Mouse (Mus musculus): Measurements from ENCODE around the gene Rhov. TPM values are rescaled to one million over a fixed set of nuclear protein-coding genes. Genes with fewer than 3 reads are reported as not detected.

Rhov gene
- polyA plus RNA-seq, 1 experiment: not detected

- H3K4me3 ChIP-seq (ENCODE audit: insufficient read depth, low read length): no peak overlapping the region
- no peaks in the 10 kb centered on the region for H3K4me1 ChIP-seq (ENCODE audit: control insufficient read depth, insufficient read depth, low read length)
- TF ChIP-seq CTCF (IDR thresholded peaks at IDR 0.05; ENCODE audit: borderline replicate concordance, insufficient read depth, low read length) (no peak), POLR2A (IDR thresholded peaks at IDR 0.05; ENCODE audit: low read depth, low read length) (no peak)
- H3K27ac ChIP-seq (ENCODE audit: insufficient read depth, low read length): no peak overlapping the region
Observed at GRCm38 (mm10) chr2:119242548-119242947, 28.5 kb downstream of the Rhov start.

- H3K4me1 ChIP-seq (ENCODE audit: control insufficient read depth, insufficient read depth, low read length): no peaks in the 10 kb centered on the region
- TF ChIP-seq POLR2A (IDR thresholded peaks at IDR 0.05; ENCODE audit: low read depth, low read length) (no peak), CTCF (IDR thresholded peaks at IDR 0.05; ENCODE audit: borderline replicate concordance, insufficient read depth, low read length) (no peak)
- H3K27ac ChIP-seq (ENCODE audit: insufficient read depth, low read length): no peak overlapping the region
- H3K4me3 ChIP-seq (ENCODE audit: insufficient read depth, low read length): no peak overlapping the region
Observed at GRCm38 (mm10) chr2:119240819-119241186, 30.3 kb downstream of the Rhov start.

GRCm38 (mm10) chr2:119240075-119240818 lies 30.8 kb downstream of the Rhov start:
- Histone ChIP-seq H3K4me1 (ENCODE audit: control insufficient read depth, insufficient read depth, low read length) (no peaks in the 10 kb centered on the region), H3K4me3 (ENCODE audit: insufficient read depth, low read length) (no peak overlapping the region), H3K27ac (ENCODE audit: insufficient read depth, low read length) (no peak overlapping the region)
- TF ChIP-seq CTCF (IDR thresholded peaks at IDR 0.05; ENCODE audit: borderline replicate concordance, insufficient read depth, low read length) (no peak), POLR2A (IDR thresholded peaks at IDR 0.05; ENCODE audit: low read depth, low read length) (no peak)

- Histone ChIP-seq H3K4me3 (ENCODE audit: insufficient read depth, low read length) (no peak overlapping the region), H3K27ac (ENCODE audit: insufficient read depth, low read length) (no peak overlapping the region), H3K4me1 (ENCODE audit: control insufficient read depth, insufficient read depth, low read length) (no peaks in the 10 kb centered on the region)
- TF ChIP-seq POLR2A (IDR thresholded peaks at IDR 0.05; ENCODE audit: low read depth, low read length) (no peak), CTCF (IDR thresholded peaks at IDR 0.05; ENCODE audit: borderline replicate concordance, insufficient read depth, low read length) (no peak)
Observed at GRCm38 (mm10) chr2:119238671-119239070, 32.4 kb downstream of the Rhov start.

GRCm38 (mm10) chr2:119237871-119238220 lies 33.2 kb downstream of the Rhov start:
- TF ChIP-seq POLR2A (IDR thresholded peaks at IDR 0.05; ENCODE audit: low read depth, low read length): no peak
- no peak for TF ChIP-seq CTCF (IDR thresholded peaks at IDR 0.05; ENCODE audit: borderline replicate concordance, insufficient read depth, low read length)
- H3K4me3 ChIP-seq (ENCODE audit: insufficient read depth, low read length): no peak overlapping the region; the same call in 1 of the 2 replicates

GRCm38 (mm10) chr2:119237210-119237870 lies 33.7 kb downstream of the Rhov start, which contains the start of gene Spint1:
Gene Spint1 (plus strand): TSS chr2:119237362.
- Histone ChIP-seq H3K4me1 (ENCODE audit: control insufficient read depth, insufficient read depth, low read length) (no peaks in the 10 kb centered on the region), H3K4me3 (ENCODE audit: insufficient read depth, low read length) (peak within 1 kb of the TSS; percentile 27; the same call in 1 of the 2 replicates), H3K27ac (ENCODE audit: insufficient read depth, low read length) (no peak within 1 kb of the TSS)
- no peak for TF ChIP-seq CTCF (IDR thresholded peaks at IDR 0.05; ENCODE audit: borderline replicate concordance, insufficient read depth, low read length)
- no peak for TF ChIP-seq POLR2A (IDR thresholded peaks at IDR 0.05; ENCODE audit: low read depth, low read length)

More at GRCm38 (mm10) chr2:119237871-119238220, 33.2 kb downstream of the Rhov start:
- H3K27ac ChIP-seq (ENCODE audit: insufficient read depth, low read length): no peak overlapping the region
- no peaks in the 10 kb centered on the region for H3K4me1 ChIP-seq (ENCODE audit: control insufficient read depth, insufficient read depth, low read length)

GRCm38 (mm10) chr2:119236682-119237209 lies 34.3 kb downstream of the Rhov start:
- Histone ChIP-seq H3K4me3 (ENCODE audit: insufficient read depth, low read length) (0 out of 2 replicates have a peak overlapping the region, but pooled peaks have one; percentile 2), H3K27ac (ENCODE audit: insufficient read depth, low read length) (no peak overlapping the region), H3K4me1 (ENCODE audit: control insufficient read depth, insufficient read depth, low read length) (no peaks in the 10 kb centered on the region)
- TF ChIP-seq POLR2A (IDR thresholded peaks at IDR 0.05; ENCODE audit: low read depth, low read length) (no peak), CTCF (IDR thresholded peaks at IDR 0.05; ENCODE audit: borderline replicate concordance, insufficient read depth, low read length) (no peak)

GRCm38 (mm10) chr2:119229775-119230704 lies 41.0 kb downstream of the Rhov start, which contains the start of gene Ppp1r14d:
Gene Ppp1r14d (minus strand): TSS chr2:119229906.
- TF ChIP-seq POLR2A (IDR thresholded peaks at IDR 0.05; ENCODE audit: low read depth, low read length): no peak
- no peak for TF ChIP-seq CTCF (IDR thresholded peaks at IDR 0.05; ENCODE audit: borderline replicate concordance, insufficient read depth, low read length)
- H3K4me3 ChIP-seq (ENCODE audit: insufficient read depth, low read length): no peak within 1 kb of the TSS

More at GRCm38 (mm10) chr2:119229775-119230704, 41.0 kb downstream of the Rhov start, which contains the start of gene Ppp1r14d:
- Histone ChIP-seq H3K27ac (ENCODE audit: insufficient read depth, low read length) (no peak within 1 kb of the TSS), H3K4me1 (ENCODE audit: control insufficient read depth, insufficient read depth, low read length) (no peaks in the 10 kb centered on the region)

Other genes starting within 250 kb of the Rhov start
- gene Ccdc32, start 241.9 kb downstream of the Rhov start, polyA plus RNA-seq (2011; ENCODE audit: insufficient read length, low read depth, missing spikeins): 12.1 and 12.7 TPM in 2 replicates
- gene Rpusd2, start 236.5 kb downstream of the Rhov start, polyA plus RNA-seq (2011; ENCODE audit: insufficient read length, low read depth, missing spikeins): 3.9 and 4.2 TPM in 2 replicates
- 26.6 and 33.0 TPM in 2 replicates for gene Knl1, start 224.2 kb downstream of the Rhov start, polyA plus RNA-seq (2011; ENCODE audit: insufficient read length, low read depth, missing spikeins)
- 21.6 and 31.6 TPM in 2 replicates for gene Rad51, start 158.5 kb downstream of the Rhov start, polyA plus RNA-seq (2011; ENCODE audit: insufficient read length, low read depth, missing spikeins)
- 15.8 and 18.9 TPM in 2 replicates for gene Rmdn3, start 114.2 kb downstream of the Rhov start, polyA plus RNA-seq (2011; ENCODE audit: insufficient read length, low read depth, missing spikeins)
- gene Gchfr, start 103.5 kb downstream of the Rhov start, polyA plus RNA-seq (2011; ENCODE audit: insufficient read length, low read depth, missing spikeins): 1.9 and 3.7 TPM in 2 replicates
- 0.32 TPM in 1 of 2 replicates, not detected in the other for gene Gm14137, start 96.8 kb downstream of the Rhov start, polyA plus RNA-seq (2011; ENCODE audit: insufficient read length, low read depth, missing spikeins)
- gene Zfyve19, start 62.7 kb downstream of the Rhov start, polyA plus RNA-seq (2011; ENCODE audit: insufficient read length, low read depth, missing spikeins): 15.2 and 22.5 TPM in 2 replicates
- 8.1 and 9.6 TPM in 2 replicates for gene Dnajc17, start 62.5 kb downstream of the Rhov start, polyA plus RNA-seq (2011; ENCODE audit: insufficient read length, low read depth, missing spikeins)
- not detected in 2 replicates for gene Ppp1r14d, start 41.4 kb downstream of the Rhov start, polyA plus RNA-seq (2011; ENCODE audit: insufficient read length, low read depth, missing spikeins)
- 0.30 TPM in 1 of 2 replicates, not detected in the other for gene Spint1, start 33.9 kb downstream of the Rhov start, polyA plus RNA-seq (2011; ENCODE audit: insufficient read length, low read depth, missing spikeins)
- gene Vps18, start 17.5 kb upstream of the Rhov start, polyA plus RNA-seq (2011; ENCODE audit: insufficient read length, low read depth, missing spikeins): 11.8 and 12.7 TPM in 2 replicates
- not detected in 2 replicates for gene Dll4, start 54.5 kb upstream of the Rhov start, polyA plus RNA-seq (2011; ENCODE audit: insufficient read length, low read depth, missing spikeins)
- 34.5 and 58.5 TPM in 2 replicates for gene Chac1, start 80.0 kb upstream of the Rhov start, polyA plus RNA-seq (2011; ENCODE audit: insufficient read length, low read depth, missing spikeins)
- 21.8 and 24.6 TPM in 2 replicates for gene Ino80, start 206.4 kb upstream of the Rhov start, polyA plus RNA-seq (2011; ENCODE audit: insufficient read length, low read depth, missing spikeins)

Data from embryonic fibroblast, embryonic 13.5 days (primary cell).